Mouse (Mus musculus) midbrain, embryonic 12.5 days (tissue): Measurements from ENCODE around the gene Olfr68. TPM values are rescaled to one million over a fixed set of nuclear protein-coding genes. Genes with fewer than 3 reads are reported as not detected.
"Not testable (repeated sequence)": the region's sequence is repeated elsewhere in the genome, so short reads cannot be mapped to it uniquely, and the experiment has no call there.

ENCODE experiments used
- ATAC-seq: fragments of 200-750 bp; cut with Nextera tagmentation; 2 replicates; pipeline ENCODE4 v1.8.0; 2017; ENCODE audit warnings: low read depth, moderate TSS enrichment, moderate library complexity; ENCODE audit not compliant: low FRiP score
- H3K27ac ChIP-seq: fragments of 300-500 bp; sonication (generic); replicated peaks from 2 replicates; pipeline ENCODE4 v1.5.1; 2016; ENCODE audit warnings: mild to moderate bottlenecking
- H3K27me3 ChIP-seq: fragments of 300-500 bp; sonication (generic); 2 replicates; pipeline ENCODE4 v1.6.1; 2016; ENCODE audit warnings: mild to moderate bottlenecking
- H3K36me3 ChIP-seq: fragments of 300-500 bp; sonication (generic); 2 replicates; pipeline ENCODE4 v1.6.1; 2016
- H3K4me1 ChIP-seq: fragments of 300-500 bp; sonication (generic); 2 replicates; pipeline ENCODE4 v1.6.1; 2016
- H3K4me2 ChIP-seq: fragments of 300-500 bp; sonication (generic); replicated peaks from 2 replicates; pipeline ENCODE4 v1.6.1; 2016; ENCODE audit warnings: mild to moderate bottlenecking, moderate library complexity
- H3K4me3 ChIP-seq: fragments of 300-500 bp; sonication (generic); 2 replicates; pipeline ENCODE4 v1.5.1; 2016; ENCODE audit warnings: mild to moderate bottlenecking
- H3K9ac ChIP-seq: fragments of 300-500 bp; sonication (generic); replicated peaks from 2 replicates; pipeline ENCODE4 v1.6.1; 2016; ENCODE audit warnings: mild to moderate bottlenecking, moderate library complexity
- H3K9me3 ChIP-seq: fragments of 300-500 bp; sonication (generic); 2 replicates; pipeline ENCODE4 v1.6.1; 2016; ENCODE audit warnings: mild to moderate bottlenecking
- WGBS: fragments of 180-500 bp; shearing (Covaris S2); methylation state at CpG from one replicate; pipeline ENCODE4 v1.1.7; 2016; 5-methylcytosine and 5-hydroxymethylcytosine counted together
- polyA plus RNA-seq: library from polyadenylated mRNA; unstranded; fragments of >200 nt; fragmentation: Nextera tagmentation; extraction: Ambion mirVana; gene quantifications from 2 replicates; pipeline ENCODE4 v1.2.1, GENCODE M21; 2016

Olfr68 gene
- polyA plus RNA-seq = not detected in 2 replicates

DNA sequence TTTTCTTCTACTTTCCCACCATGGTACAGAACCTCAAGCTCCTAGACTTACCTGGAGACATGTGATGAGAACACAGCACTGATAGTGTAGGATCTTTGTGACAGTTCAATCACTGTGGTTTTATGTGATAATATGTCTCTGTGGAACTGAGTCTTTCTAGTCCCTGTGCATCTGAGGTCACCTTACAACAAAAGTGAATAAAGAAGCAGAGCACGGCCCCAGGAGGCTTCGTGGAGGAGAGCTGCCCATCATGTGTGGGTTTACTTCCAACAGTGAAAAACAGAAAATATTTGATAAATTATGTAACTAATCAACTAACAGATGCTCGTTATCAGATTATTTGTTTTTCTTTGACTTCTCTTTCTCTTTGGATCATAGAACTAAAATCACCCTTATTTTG is at the start of gene Olfr68:
Gene Olfr68, minus strand, starts transcription at position 101 of the 400 bp plus-strand sequence.
- Histone ChIP-seq H3K27me3 (no peaks in the 10 kb centered on the region), H3K36me3 (no peaks in the 10 kb centered on the region), H3K9ac (no peak within 1 kb of the TSS), H3K27ac (no peak within 1 kb of the TSS), H3K4me1 (no peaks in the 10 kb centered on the region), H3K9me3 (no peaks in the 10 kb centered on the region), H3K4me3 (no peak within 1 kb of the TSS), H3K4me2 (no peak within 1 kb of the TSS)
- no peak for ATAC-seq
- 86% methylated on average over 3 of the region's 3 CpGs for WGBS

GRCm38 (mm10) chr7:103827808-103828207 is 48.3 kb upstream of the Olfr68 start, which contains the start of gene Hbb-bs:
Hbb-bs (minus strand) TSS chr7:103828096.
- no peak for ATAC-seq
- Histone ChIP-seq H3K9ac (no peak within 1 kb of the TSS), H3K4me3 (no peak within 1 kb of the TSS), H3K36me3 (no peaks in the 10 kb centered on the region), H3K27me3 (no peaks in the 10 kb centered on the region), H3K9me3 (no peaks in the 10 kb centered on the region), H3K27ac (no peak within 1 kb of the TSS), H3K4me2 (no peak within 1 kb of the TSS), H3K4me1 (no peaks in the 10 kb centered on the region)
- WGBS = 87% methylated on average over 4 of the region's 4 CpGs

GRCm38 (mm10) chr7:103827139-103827538 is 47.6 kb upstream of the Olfr68 start:
- H3K9ac ChIP-seq, H3K27ac ChIP-seq, H3K4me1 ChIP-seq, H3K4me3 ChIP-seq, H3K27me3 ChIP-seq, H3K4me2 ChIP-seq, ATAC-seq, H3K9me3 ChIP-seq, H3K36me3 ChIP-seq: not testable (repeated sequence)
- no CpG with 5 or more reads among the region's 2 CpGs for WGBS

DNA sequence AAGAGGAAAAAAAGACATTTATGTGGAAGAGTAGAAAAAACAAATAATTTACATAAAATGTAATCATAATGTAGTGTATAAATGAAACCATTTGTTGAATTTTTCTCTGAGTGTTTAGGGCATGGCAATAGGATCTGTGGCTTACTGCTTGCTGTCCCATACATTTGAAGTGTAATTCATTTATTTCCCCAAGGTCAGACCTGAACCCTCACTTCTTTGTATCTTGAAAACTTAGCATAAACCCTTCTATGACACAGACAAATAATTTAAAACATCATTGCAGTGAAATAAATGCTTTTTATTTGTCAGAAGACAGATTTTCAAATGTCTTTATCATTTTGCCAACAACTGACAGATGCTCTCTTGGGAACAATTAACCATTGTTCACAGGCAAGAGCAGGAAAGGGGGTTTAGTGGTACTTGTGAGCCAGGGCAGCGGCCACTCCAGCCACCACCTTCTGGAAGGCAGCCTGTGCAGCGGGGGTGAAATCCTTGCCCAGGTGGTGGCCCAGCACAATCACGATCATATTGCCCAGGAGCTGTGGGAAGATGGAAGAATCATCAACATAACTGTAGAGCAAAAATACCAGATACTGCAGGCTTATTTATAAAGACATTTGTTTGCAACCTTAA is 46.9 kb upstream of the Olfr68 start:
- Histone ChIP-seq H3K4me2 (no peak overlapping the region), H3K27ac (no peak overlapping the region), H3K27me3 (no peaks in the 10 kb centered on the region), H3K4me1 (no peaks in the 10 kb centered on the region), H3K9me3 (no peaks in the 10 kb centered on the region), H3K4me3 (no peak overlapping the region), H3K9ac (no peak overlapping the region), H3K36me3 (no peaks in the 10 kb centered on the region)
- no peak for ATAC-seq
- 57% methylated on average over 3 of the region's 3 CpGs for WGBS

GRCm38 (mm10) chr7:103825536-103826254 is 46.2 kb upstream of the Olfr68 start:
- no peaks in the 10 kb centered on the region for H3K27me3 ChIP-seq
- no peak overlapping the region for H3K9ac ChIP-seq
- no peak overlapping the region for H3K27ac ChIP-seq
- no peak for ATAC-seq
- H3K4me3 ChIP-seq = no peak overlapping the region
- H3K9me3 ChIP-seq = no peaks in the 10 kb centered on the region
- H3K36me3 ChIP-seq = no peaks in the 10 kb centered on the region
- H3K4me2 ChIP-seq = no peak overlapping the region
- H3K4me1 ChIP-seq = no peaks in the 10 kb centered on the region
- WGBS = 94% methylated on average over 3 of the region's 3 CpGs

GRCm38 (mm10) chr7:103824597-103824996 is 45.1 kb upstream of the Olfr68 start:
- no peaks in the 10 kb centered on the region for H3K27me3 ChIP-seq
- no peaks in the 10 kb centered on the region for H3K4me1 ChIP-seq
- 84% methylated on average over 2 of the region's 2 CpGs for WGBS
- no peaks in the 10 kb centered on the region for H3K36me3 ChIP-seq
- H3K9me3 ChIP-seq = no peaks in the 10 kb centered on the region
- no peak overlapping the region for H3K4me3 ChIP-seq
- no peak overlapping the region for H3K4me2 ChIP-seq
- no peak overlapping the region for H3K9ac ChIP-seq
- H3K27ac ChIP-seq = no peak overlapping the region
- no peak for ATAC-seq

- H3K27me3 ChIP-seq, H3K4me1 ChIP-seq, H3K9ac ChIP-seq, H3K4me2 ChIP-seq, ATAC-seq, H3K27ac ChIP-seq, H3K9me3 ChIP-seq, H3K36me3 ChIP-seq, H3K4me3 ChIP-seq: not testable (repeated sequence)
- no CpG with 5 or more reads among the region's 2 CpGs for WGBS
These were observed 35.6 kb upstream of the Olfr68 start for GRCm38 (mm10) chr7:103815085-103815484.

DNA sequence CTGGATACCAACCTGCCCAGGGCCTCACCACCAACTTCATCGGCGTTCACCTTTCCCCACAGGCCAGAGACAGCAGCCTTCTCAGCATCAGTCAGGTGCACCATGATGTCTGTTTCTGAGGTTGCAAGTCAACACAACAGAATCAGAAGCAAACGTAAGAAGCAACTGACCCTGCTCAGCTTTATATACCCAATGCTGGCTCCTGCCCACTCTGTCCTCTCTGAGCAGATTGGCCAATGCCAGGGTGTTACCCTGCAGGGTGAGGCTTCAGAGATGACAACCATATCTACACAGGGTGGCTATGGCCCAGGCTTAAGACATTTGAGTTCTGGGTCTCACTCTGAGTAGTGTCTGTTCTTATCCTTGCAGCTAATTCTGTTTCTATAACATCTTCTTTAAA is 34.3 kb upstream of the Olfr68 start, which contains the start of gene Hbb-bt:
Gene Hbb-bt, minus strand, starts transcription at position 231 of the 400 bp plus-strand sequence.
- Histone ChIP-seq H3K27ac (no peak within 1 kb of the TSS), H3K4me3 (no peak within 1 kb of the TSS), H3K4me1 (no peaks in the 10 kb centered on the region), H3K4me2 (no peak within 1 kb of the TSS), H3K9me3 (no peaks in the 10 kb centered on the region), H3K9ac (no peak within 1 kb of the TSS), H3K27me3 (no peaks in the 10 kb centered on the region), H3K36me3 (no peaks in the 10 kb centered on the region)
- ATAC-seq = no peak
- WGBS = 85% methylated on average over 3 of the region's 3 CpGs

GRCm38 (mm10) chr7:103813152-103813551 is 33.7 kb upstream of the Olfr68 start:
- not testable (repeated sequence) for ATAC-seq, H3K9ac ChIP-seq, H3K4me1 ChIP-seq

DNA sequence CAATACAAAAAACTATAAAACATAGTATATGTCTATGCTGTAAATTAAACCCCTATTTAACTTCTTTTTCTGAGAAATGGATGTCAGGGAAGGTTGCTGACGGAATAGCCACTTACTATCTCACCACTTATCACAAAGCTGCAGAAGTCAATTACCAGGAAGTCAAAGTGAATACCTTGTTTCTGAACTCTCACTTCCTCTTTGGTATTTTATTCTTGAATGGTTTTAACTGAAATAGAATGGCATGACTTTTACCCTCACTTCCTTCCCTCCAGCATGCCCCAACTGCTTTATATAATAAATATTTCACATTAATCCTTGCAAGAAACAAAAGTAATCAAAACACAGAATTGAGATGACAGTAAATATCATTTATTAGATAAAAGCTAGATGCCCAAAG is 32.7 kb upstream of the Olfr68 start:
- Histone ChIP-seq H3K27ac (no peak overlapping the region), H3K27me3 (no peaks in the 10 kb centered on the region), H3K4me1 (no peaks in the 10 kb centered on the region), H3K36me3 (no peaks in the 10 kb centered on the region), H3K4me2 (no peak overlapping the region), H3K9ac (no peak overlapping the region), H3K4me3 (no peak overlapping the region), H3K9me3 (no peaks in the 10 kb centered on the region)
- WGBS = 80% methylated on average over 1 of the region's 1 CpGs
- ATAC-seq = no peak

More at GRCm38 (mm10) chr7:103813152-103813551, 33.7 kb upstream of the Olfr68 start:
- not testable (repeated sequence) for H3K4me3 ChIP-seq, H3K9me3 ChIP-seq, H3K27me3 ChIP-seq, H3K27ac ChIP-seq, H3K4me2 ChIP-seq, H3K36me3 ChIP-seq
- no CpG with 5 or more reads among the region's 3 CpGs for WGBS

- no peaks in the 10 kb centered on the region for H3K27me3 ChIP-seq
- no peak overlapping the region for H3K4me3 ChIP-seq
These were observed 31.8 kb upstream of the Olfr68 start for GRCm38 (mm10) chr7:103811223-103811845.

GRCm38 (mm10) chr7:103810746-103811145 is 31.2 kb upstream of the Olfr68 start:
- 82% methylated on average over 3 of the region's 3 CpGs for WGBS
- Histone ChIP-seq H3K27me3 (no peaks in the 10 kb centered on the region), H3K4me2 (no peak overlapping the region), H3K4me3 (no peak overlapping the region), H3K27ac (no peak overlapping the region), H3K36me3 (no peaks in the 10 kb centered on the region), H3K4me1 (no peaks in the 10 kb centered on the region), H3K9me3 (no peaks in the 10 kb centered on the region), H3K9ac (no peak overlapping the region)
- no peak for ATAC-seq

More at GRCm38 (mm10) chr7:103811223-103811845, 31.8 kb upstream of the Olfr68 start:
- Histone ChIP-seq H3K4me1 (no peaks in the 10 kb centered on the region), H3K9ac (no peak overlapping the region), H3K4me2 (no peak overlapping the region), H3K9me3 (no peaks in the 10 kb centered on the region), H3K36me3 (no peaks in the 10 kb centered on the region), H3K27ac (no peak overlapping the region)
- ATAC-seq = no peak
- 90% methylated on average over 1 of the region's 1 CpGs for WGBS
